Mouse (Mus musculus) thymus, adult 2 months (tissue): ENCODE results near the gene Capn11. TPM values are rescaled to one million over a fixed set of nuclear protein-coding genes. Genes with fewer than 3 reads are reported as not detected.
A peak's percentile ranks its signal among the peaks of the same experiment; 100 is the strongest.

Experiments used
- DNase-seq: peaks from one replicate; pipeline ENCODE4 v3.0.0; 2021
- H3K27ac ChIP-seq: fragments of 200-500 bp; 2 replicates; pipeline ENCODE4 v1.5.1; 2012; ENCODE audit warnings: low read length, control low read depth; ENCODE audit not compliant: control insufficient read depth, insufficient read depth
- H3K27me3 ChIP-seq: fragments of 200-500 bp; 2 replicates; pipeline ENCODE4 v1.6.1; 2012; ENCODE audit warnings: mild to moderate bottlenecking, low read length, moderate library complexity, mixed read lengths; ENCODE audit not compliant: control insufficient read depth, insufficient read depth
- H3K36me3 ChIP-seq: fragments of 200-500 bp; 2 replicates; pipeline ENCODE4 v1.6.1; 2012; ENCODE audit warnings: mild to moderate bottlenecking, low read length, moderate library complexity; ENCODE audit not compliant: control insufficient read depth, insufficient read depth
- H3K4me1 ChIP-seq: fragments of 200-500 bp; replicated peaks from 2 replicates; pipeline ENCODE4 v1.6.1; 2012; ENCODE audit warnings: low read length; ENCODE audit not compliant: control insufficient read depth, insufficient read depth
- H3K4me3 ChIP-seq: fragments of 200-500 bp; 2 replicates; pipeline ENCODE4 v1.5.1; 2012; ENCODE audit warnings: mild to moderate bottlenecking, low read length, control low read depth, moderate library complexity; ENCODE audit not compliant: control insufficient read depth, insufficient read depth
- CTCF ChIP-seq: fragments of 200-500 bp; IDR thresholded peaks from 2 replicates; pipeline ENCODE4 v1.5.1; 2012; ENCODE audit warnings: mild to moderate bottlenecking, control low read depth, low read length, moderate library complexity, borderline replicate concordance; ENCODE audit not compliant: control insufficient read depth, poor library complexity, insufficient read depth; ENCODE audit errors: extremely low read depth
- POLR2A ChIP-seq: fragments of 200-500 bp; IDR thresholded peaks from 2 replicates; pipeline ENCODE4 v1.6.1; 2012; ENCODE audit warnings: mild to moderate bottlenecking, low read length, control low read depth, moderate library complexity; ENCODE audit not compliant: control insufficient read depth, poor library complexity, insufficient read depth; ENCODE audit errors: extremely low read depth
- WGBS: fragments of 180-500 bp; shearing (Covaris S2); methylation state at CpG from one replicate; pipeline ENCODE4 v1.1.7; 2018; 5-methylcytosine and 5-hydroxymethylcytosine counted together
- polyA plus RNA-seq: library from polyadenylated mRNA; depleted of rRNA; stranded (reverse); fragments of >200 nt; gene quantifications from 2 replicates; pipeline ENCODE4 v1.2.3, GENCODE M21; 2012

Gene Capn11
- polyA plus RNA-seq, 1 experiment, result 0.09 TPM

GRCm38 (mm10) chr17:45692159-45692558 lies 33.0 kb upstream of the Capn11 start:
- Histone ChIP-seq H3K4me1 (peaks cover 15% of the 10 kb centered on the region), H3K4me3 (no peak overlapping the region), H3K27ac (no peak overlapping the region), H3K36me3 (no peaks in the 10 kb centered on the region), H3K27me3 (no peaks in the 10 kb centered on the region)
- TF ChIP-seq CTCF, result no peak
- no peak for TF ChIP-seq POLR2A
- DNase-seq, result no peak
- 92% methylated on average over 5 of the region's 5 CpGs for WGBS

- Histone ChIP-seq H3K36me3 (no peaks in the 10 kb centered on the region), H3K4me3 (no peak overlapping the region), H3K4me1 (peaks cover 16% of the 10 kb centered on the region), H3K27ac (no peak overlapping the region), H3K27me3 (no peaks in the 10 kb centered on the region)
- no peak for DNase-seq
- WGBS, result 92% methylated on average over 4 of the region's 4 CpGs
- no peak for TF ChIP-seq POLR2A
- TF ChIP-seq CTCF, result no peak
Measured at GRCm38 (mm10) chr17:45690044-45690443, 30.9 kb upstream of the Capn11 start.

- Histone ChIP-seq H3K4me3 (no peak overlapping the region), H3K27ac (no peak overlapping the region), H3K4me1 (peaks cover 21% of the 10 kb centered on the region), H3K36me3 (no peaks in the 10 kb centered on the region), H3K27me3 (no peaks in the 10 kb centered on the region)
- DNase-seq, result no peak
- 89% methylated on average over 9 of the region's 9 CpGs for WGBS
- TF ChIP-seq CTCF, result no peak
- no peak for TF ChIP-seq POLR2A
Measured at GRCm38 (mm10) chr17:45689120-45689519, 30.0 kb upstream of the Capn11 start.

GRCm38 (mm10) chr17:45686716-45687115 lies 27.6 kb upstream of the Capn11 start, which contains the start of gene Tmem63b:
TSS of gene Tmem63b (minus strand) at chr17:45686905.
- TF ChIP-seq CTCF (no peak), POLR2A (no peak)
- WGBS, result 1% methylated on average over 12 of the region's 12 CpGs

GRCm38 (mm10) chr17:45686093-45686619 lies 27.0 kb upstream of the Capn11 start, which contains the start of gene Mrpl14:
TSS of gene Mrpl14 (plus strand) at chr17:45686322.
- H3K4me1 ChIP-seq, result peaks cover 16% of the 10 kb centered on the region
- under 1% methylated on average over 41 of the region's 50 CpGs for WGBS
- H3K27me3 ChIP-seq, result no peaks in the 10 kb centered on the region
- H3K4me3 ChIP-seq, result peak within 1 kb of the TSS; percentile 78
- peak; percentile 91 for DNase-seq
- TF ChIP-seq POLR2A, result peak; percentile 62; the same call in 1 of the 2 replicates
- TF ChIP-seq CTCF, result no peak
- peak within 1 kb of the TSS; percentile 58; the same call in 1 of the 2 replicates for H3K27ac ChIP-seq
- H3K36me3 ChIP-seq, result no peaks in the 10 kb centered on the region

More at GRCm38 (mm10) chr17:45686716-45687115, 27.6 kb upstream of the Capn11 start, which contains the start of gene Tmem63b:
- DNase-seq, result no peak
- Histone ChIP-seq H3K27me3 (no peaks in the 10 kb centered on the region), H3K4me3 (peak within 1 kb of the TSS; percentile 78), H3K27ac (peak within 1 kb of the TSS; percentile 58; the same call in 1 of the 2 replicates), H3K36me3 (no peaks in the 10 kb centered on the region), H3K4me1 (peaks cover 16% of the 10 kb centered on the region)

- TF ChIP-seq POLR2A, result 0 out of 2 replicates have a peak, but pooled peaks have one; percentile 6
- no peak for TF ChIP-seq CTCF
Measured at GRCm38 (mm10) chr17:45685171-45686092, 26.3 kb upstream of the Capn11 start.

More at GRCm38 (mm10) chr17:45685171-45686092, 26.3 kb upstream of the Capn11 start:
- Histone ChIP-seq H3K4me3 (peak overlapping the region; percentile 78), H3K4me1 (peaks cover 16% of the 10 kb centered on the region), H3K27ac (no peak overlapping the region), H3K27me3 (no peaks in the 10 kb centered on the region), H3K36me3 (no peaks in the 10 kb centered on the region)
- 3% methylated on average over 58 of the region's 58 CpGs for WGBS
- DNase-seq, result peak; percentile 47
